Mouse (Mus musculus) embryonic facial prominence, embryonic 11.5 days (tissue): Measurements from ENCODE around the gene Fam19a3. TPM values are rescaled to one million over a fixed set of nuclear protein-coding genes. Genes with fewer than 3 reads are reported as not detected.

ENCODE experiments used
- ATAC-seq: fragments of 200-750 bp; cut with Nextera tagmentation; replicated peaks from 2 replicates; pipeline ENCODE4 v1.8.0; 2017; ENCODE audit warnings: low read depth; ENCODE audit not compliant: insufficient number of reproducible peaks, low FRiP score, low TSS enrichment
- DNase-seq: peaks from one replicate; pipeline ENCODE4 v3.0.0-alpha.2; 2015; ENCODE audit warnings: low spot score
- H3K27ac ChIP-seq: fragments of 300-500 bp; sonication (generic); replicated peaks from 2 replicates; pipeline ENCODE4 v1.5.1; 2014; ENCODE audit warnings: mild to moderate bottlenecking, low read depth, low read length, control low read depth
- H3K27me3 ChIP-seq: fragments of 300-500 bp; sonication (generic); 2 replicates; pipeline ENCODE4 v1.6.1; 2014; ENCODE audit warnings: mild to moderate bottlenecking, low read length, moderate library complexity, mixed read lengths; ENCODE audit not compliant: control insufficient read depth, insufficient read depth
- H3K36me3 ChIP-seq: fragments of 300-500 bp; sonication (generic); replicated peaks from 2 replicates; pipeline ENCODE4 v1.6.1; 2014; ENCODE audit warnings: low read depth, mild to moderate bottlenecking, low read length, moderate library complexity, mixed read lengths; ENCODE audit not compliant: control insufficient read depth, insufficient read depth
- H3K4me1 ChIP-seq: fragments of 300-500 bp; sonication (generic); 2 replicates; pipeline ENCODE4 v1.6.1; 2014; ENCODE audit warnings: low read length, mixed read lengths; ENCODE audit not compliant: control insufficient read depth, insufficient read depth
- H3K4me2 ChIP-seq: fragments of 300-500 bp; sonication (generic); 2 replicates; pipeline ENCODE4 v1.6.1; 2014; ENCODE audit warnings: low read depth, mild to moderate bottlenecking, control low read depth, low read length, moderate library complexity
- H3K4me3 ChIP-seq: fragments of 300-500 bp; sonication (generic); 2 replicates; pipeline ENCODE4 v1.5.1; 2014; ENCODE audit warnings: low read depth, low read length, control low read depth
- H3K9ac ChIP-seq: fragments of 300-500 bp; sonication (generic); replicated peaks from 2 replicates; pipeline ENCODE4 v1.6.1; 2014; ENCODE audit warnings: mild to moderate bottlenecking, control low read depth, low read length
- H3K9me3 ChIP-seq: fragments of 300-500 bp; sonication (generic); replicated peaks from 2 replicates; pipeline ENCODE4 v1.6.1; 2016; ENCODE audit warnings: mild to moderate bottlenecking, low read length, inconsistent platforms, mixed read lengths; ENCODE audit not compliant: control insufficient read depth
- WGBS: fragments of 180-500 bp; shearing (Covaris S2); extraction: QIAGEN DNeasy Blood & Tissue Kit; methylation state at CpG from one replicate; pipeline ENCODE4 v1.1.7; 2014; 5-methylcytosine and 5-hydroxymethylcytosine counted together
- polyA plus RNA-seq: library from polyadenylated mRNA; unstranded; fragments of >200 nt; fragmentation: Nextera tagmentation; extraction: Ambion mirVana; gene quantifications from 2 replicates; pipeline ENCODE4 v1.2.1, GENCODE M21; 2014

Gene Fam19a3
- polyA plus RNA-seq, 1 experiment from 2014 or later, result not detected

DNA sequence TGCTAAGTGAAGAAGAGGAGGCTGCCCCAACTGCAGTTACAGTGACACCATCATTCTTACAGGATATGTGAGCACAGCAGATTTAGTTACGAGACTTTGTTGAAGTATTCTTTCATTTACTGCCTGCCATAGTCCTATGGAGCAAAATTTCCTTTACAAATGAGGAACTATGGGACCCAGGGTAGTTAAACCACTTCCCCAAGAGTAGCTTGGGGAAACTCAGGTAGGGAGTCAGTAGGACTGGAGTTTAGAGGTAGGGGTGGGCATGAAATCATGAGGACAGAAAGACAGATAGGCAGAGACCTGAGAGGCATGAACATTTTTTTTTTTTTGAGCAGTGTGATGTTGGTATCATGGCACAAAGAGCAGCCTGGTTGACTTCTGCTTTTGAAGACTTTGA lies 37.8 kb downstream of the Fam19a3 start:
- H3K36me3 ChIP-seq, result no peaks in the 10 kb centered on the region
- no peak overlapping the region for H3K4me2 ChIP-seq
- H3K4me1 ChIP-seq, result no peaks in the 10 kb centered on the region
- H3K27ac ChIP-seq, result no peak overlapping the region
- no peak overlapping the region for H3K4me3 ChIP-seq
- DNase-seq, result no peak
- H3K9me3 ChIP-seq, result no peaks in the 10 kb centered on the region
- no peak overlapping the region for H3K9ac ChIP-seq
- no peaks in the 10 kb centered on the region for H3K27me3 ChIP-seq
- no peak for ATAC-seq
- 82% methylated on average over 1 of the region's 1 CpGs for WGBS

DNA sequence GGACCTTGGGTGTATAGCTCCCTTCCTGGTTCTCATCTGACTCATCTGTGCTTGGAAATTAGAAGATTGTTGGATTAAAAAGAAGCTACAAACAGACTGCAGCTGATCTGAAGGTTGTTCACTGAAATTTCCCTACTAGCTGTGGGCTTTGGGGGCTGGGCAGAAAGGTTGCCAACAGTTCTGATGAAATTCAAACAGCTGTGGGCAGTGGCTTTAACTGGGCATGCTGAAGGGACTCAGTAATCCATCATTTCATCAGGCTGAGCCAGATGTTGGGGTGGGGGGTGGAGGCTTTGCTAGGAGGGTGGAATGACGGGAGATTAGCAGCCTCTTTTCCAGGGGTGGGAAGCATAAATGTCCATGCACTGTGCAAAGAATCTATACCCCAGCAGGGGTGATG lies 38.5 kb downstream of the Fam19a3 start:
- no peak for DNase-seq
- ATAC-seq, result no peak

DNA sequence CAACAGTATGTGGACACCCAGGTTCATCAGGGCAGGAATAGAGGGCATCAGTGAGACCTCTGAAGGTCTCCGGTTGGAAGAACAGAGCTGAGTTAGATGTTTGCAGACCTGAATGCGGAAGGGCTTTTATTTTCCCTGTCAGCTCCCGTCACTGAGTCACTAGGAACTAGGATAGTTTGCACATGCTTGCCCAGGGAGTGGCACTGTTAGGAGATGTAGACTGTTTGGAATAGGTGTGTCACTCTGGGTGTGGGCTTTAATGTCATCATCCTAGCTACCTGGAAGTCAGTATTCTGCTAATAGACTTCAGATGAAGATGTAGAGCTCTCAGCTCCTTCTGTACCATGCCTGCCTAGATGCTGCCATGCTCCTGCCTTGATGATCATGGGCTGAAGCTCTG lies 39.7 kb downstream of the Fam19a3 start:
- Histone ChIP-seq H3K4me2 (no peak overlapping the region), H3K9me3 (no peaks in the 10 kb centered on the region), H3K4me1 (no peaks in the 10 kb centered on the region), H3K9ac (no peak overlapping the region), H3K27ac (no peak overlapping the region), H3K27me3 (no peaks in the 10 kb centered on the region), H3K4me3 (no peak overlapping the region), H3K36me3 (no peaks in the 10 kb centered on the region)
- ATAC-seq (no peak), DNase-seq (no peak)
- 94% methylated on average over 3 of the region's 3 CpGs for WGBS

More for the DNA sequence above, 38.5 kb downstream of the Fam19a3 start:
- Histone ChIP-seq H3K4me1 (no peaks in the 10 kb centered on the region), H3K36me3 (no peaks in the 10 kb centered on the region), H3K4me2 (no peak overlapping the region), H3K27me3 (no peaks in the 10 kb centered on the region), H3K27ac (no peak overlapping the region), H3K9ac (no peak overlapping the region), H3K4me3 (no peak overlapping the region), H3K9me3 (no peaks in the 10 kb centered on the region)
- WGBS, result 44% methylated on average over 1 of the region's 1 CpGs

- H3K4me2 ChIP-seq, result no peak overlapping the region
These were observed 47.0 kb downstream of the Fam19a3 start for GRCm38 (mm10) chr3:104734654-104735053.

GRCm38 (mm10) chr3:104732907-104733306 lies 48.7 kb downstream of the Fam19a3 start:
- Histone ChIP-seq H3K27ac (no peak overlapping the region), H3K4me2 (no peak overlapping the region), H3K9me3 (no peaks in the 10 kb centered on the region), H3K36me3 (no peaks in the 10 kb centered on the region), H3K4me1 (no peaks in the 10 kb centered on the region), H3K27me3 (no peaks in the 10 kb centered on the region), H3K9ac (no peak overlapping the region), H3K4me3 (no peak overlapping the region)
- peak; percentile 30 for DNase-seq
- no peak; the same call in 1 of the 2 replicates for ATAC-seq
- WGBS, result 36% methylated on average over 3 of the region's 3 CpGs

More at GRCm38 (mm10) chr3:104734654-104735053, 47.0 kb downstream of the Fam19a3 start:
- no peak for ATAC-seq
- peak; percentile 48 for DNase-seq
- WGBS, result 46% methylated on average over 7 of the region's 7 CpGs
- H3K27me3 ChIP-seq, result no peaks in the 10 kb centered on the region
- H3K9me3 ChIP-seq, result no peaks in the 10 kb centered on the region
- H3K36me3 ChIP-seq, result no peaks in the 10 kb centered on the region
- no peak overlapping the region for H3K9ac ChIP-seq
- no peak overlapping the region for H3K27ac ChIP-seq
- no peak overlapping the region for H3K4me3 ChIP-seq
- H3K4me1 ChIP-seq, result no peaks in the 10 kb centered on the region

DNA sequence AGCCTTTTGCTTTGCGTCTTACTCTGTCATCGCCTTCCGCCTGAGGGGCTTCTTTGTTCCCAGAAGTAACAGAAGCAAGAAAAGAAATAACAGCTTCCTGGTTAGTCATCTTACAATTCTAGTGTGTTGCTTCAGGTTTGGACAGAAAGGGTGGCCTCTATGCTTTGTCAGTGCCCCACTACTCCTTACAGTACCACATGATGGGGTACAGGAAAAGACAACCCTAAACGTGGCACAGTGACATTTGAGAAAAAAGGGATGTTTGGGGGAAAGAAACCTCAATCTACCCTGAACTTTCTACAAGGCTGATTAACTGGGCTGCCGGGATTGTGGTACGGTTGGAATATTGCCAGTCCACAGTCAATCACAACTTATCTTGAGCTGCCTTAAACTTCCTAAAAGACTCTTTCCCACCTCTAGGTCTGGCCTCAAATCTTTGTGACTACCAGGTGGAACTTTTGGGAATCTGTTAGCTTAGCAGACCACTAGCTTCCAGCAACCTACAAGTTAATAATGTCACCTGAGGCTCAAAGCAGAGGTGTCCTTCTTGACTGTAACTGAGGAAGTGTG lies 52.3 kb downstream of the Fam19a3 start:
- H3K36me3 ChIP-seq, result no peaks in the 10 kb centered on the region
- no peaks in the 10 kb centered on the region for H3K27me3 ChIP-seq
- H3K9ac ChIP-seq, result no peak overlapping the region
- DNase-seq, result no peak
- no peak for ATAC-seq
- no peak overlapping the region for H3K4me2 ChIP-seq
- no peaks in the 10 kb centered on the region for H3K4me1 ChIP-seq
- no peaks in the 10 kb centered on the region for H3K9me3 ChIP-seq
- H3K4me3 ChIP-seq, result no peak overlapping the region
- no peak overlapping the region for H3K27ac ChIP-seq
- WGBS, result 78% methylated on average over 6 of the region's 6 CpGs

Other genes starting within 250 kb of the Fam19a3 start
- 45.9 and 46.6 TPM in 2 replicates for gene Slc16a1, start 143.2 kb downstream of the Fam19a3 start, polyA plus RNA-seq
- gene Ppm1j, start 784 bp downstream of the Fam19a3 start, polyA plus RNA-seq, result 1.2 and 2.1 TPM in 2 replicates
- 127 and 129 TPM in 2 replicates for gene Rhoc, start 6.5 kb upstream of the Fam19a3 start, polyA plus RNA-seq
- gene Mov10, start 36.7 kb upstream of the Fam19a3 start, polyA plus RNA-seq, result 36.4 and 47.8 TPM in 2 replicates
- gene St7l, start 82.2 kb upstream of the Fam19a3 start, polyA plus RNA-seq, result 35.5 and 39.7 TPM in 2 replicates
- gene Capza1, start 82.7 kb upstream of the Fam19a3 start, polyA plus RNA-seq, result 232 and 250 TPM in 2 replicates
- gene Wnt2b, start 180.1 kb upstream of the Fam19a3 start, polyA plus RNA-seq, result 0.87 and 1.5 TPM in 2 replicates